Mouse (Mus musculus): ENCODE measurements around the gene Smcr8.

DNA sequence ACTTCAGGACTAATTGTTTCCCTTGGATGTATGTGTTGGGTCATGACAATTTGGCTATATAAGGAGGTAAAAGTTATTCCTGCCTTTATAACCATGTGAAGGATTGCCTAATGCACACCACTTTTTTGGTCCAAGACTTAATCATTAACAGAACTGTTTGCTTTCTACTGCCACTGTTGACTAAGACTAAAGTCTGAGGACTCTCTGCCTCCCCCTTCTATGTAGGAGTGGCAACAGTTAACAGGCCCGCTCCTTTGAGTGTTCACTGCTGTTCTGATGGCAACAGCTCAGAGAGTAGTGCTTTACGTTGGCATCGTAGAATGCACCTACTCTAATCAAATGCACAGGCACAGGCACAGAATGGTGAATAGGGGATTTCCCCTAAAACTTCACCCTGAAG, 47.9 kb downstream of the Smcr8 start:
- TF ChIP-seq CTCF (IDR thresholded peaks at IDR 0.05; ENCODE audit: borderline replicate concordance, insufficient read depth, low read depth, low read length) (no peak), POLR2A (IDR thresholded peaks at IDR 0.05; ENCODE audit: borderline replicate concordance, insufficient read depth, low read length) (no peak)

All from cerebellum, adult 2 months (tissue).